Mouse (Mus musculus): ENCODE results near the gene Plaur.

DNA sequence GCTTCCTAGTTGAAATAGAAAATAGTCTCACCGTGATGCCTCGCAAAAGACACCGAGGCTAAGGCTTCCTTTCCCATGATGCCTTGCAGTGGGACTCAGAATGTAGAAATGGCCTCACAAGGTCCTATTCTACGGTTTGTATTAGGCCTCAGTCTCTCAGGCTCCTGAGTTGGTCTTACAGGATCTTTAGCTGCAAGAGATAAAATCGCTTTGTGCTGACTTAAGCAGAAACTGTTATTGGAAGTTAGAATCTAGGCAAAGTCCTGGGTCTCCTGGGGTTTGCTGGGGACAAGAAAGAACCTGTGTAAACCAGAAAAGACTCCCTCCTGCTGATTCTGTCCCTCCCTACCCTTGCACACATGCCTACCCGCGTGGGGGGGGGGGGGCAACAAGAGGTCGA is 14.1 kb downstream of the Plaur start:
- TF ChIP-seq CTCF (IDR thresholded peaks at IDR 0.05; ENCODE audit: borderline replicate concordance, insufficient read depth, low read depth, low read length) (no peak), POLR2A (IDR thresholded peaks at IDR 0.05; ENCODE audit: borderline replicate concordance, insufficient read depth, low read length) (no peak)
